Mouse (Mus musculus) CH12.LX (cell line): ENCODE measurements at regions not wholly inside any gene's neighbourhood (a gene's known extent, or its start where the extent isn't known, plus 50 kb on each side); places are given as distances from the start of the nearest gene placed in this dataset.

Experiments
- DNase-seq: peaks from one replicate; pipeline ENCODE4 v3.0.0-alpha.2; 2013; ENCODE audit errors: extremely low read depth
- H3K27ac ChIP-seq: 2 replicates; pipeline ENCODE4 v1.5.1; 2012; ENCODE audit warnings: low read depth, mild to moderate bottlenecking, control low read depth, moderate library complexity; ENCODE audit not compliant: insufficient read depth
- H3K27me3 ChIP-seq: replicated peaks from 2 replicates; pipeline ENCODE3; 2012; ENCODE audit warnings: inconsistent platforms
- H3K36me3 ChIP-seq, 2 experiments: replicated peaks in 1 of 2; 2 replicates each; pipeline versions ENCODE3 to v1.6.1; 2012; ENCODE audit warnings: inconsistent platforms in 1 of 2, low read length in 1 of 2, mild to moderate bottlenecking in 1 of 2, mixed read lengths in 1 of 2, moderate library complexity in 1 of 2; ENCODE audit not compliant: control insufficient read depth in 1 of 2, insufficient read depth in 1 of 2
- H3K4me1 ChIP-seq, 2 experiments: 2 replicates each; pipeline ENCODE4 v1.6.1; 2012; ENCODE audit warnings: inconsistent platforms in 1 of 2, moderate library complexity in 1 of 2; ENCODE audit not compliant: insufficient read depth in 2 of 2, control insufficient read depth in 1 of 2
- H3K4me2 ChIP-seq: 2 replicates; pipeline ENCODE4 v1.6.1; 2012; ENCODE audit warnings: low read depth, mild to moderate bottlenecking, control low read depth; ENCODE audit not compliant: poor library complexity, insufficient read depth, severe bottlenecking
- H3K4me3 ChIP-seq, 3 experiments: fragments of 150-350 bp in 1 of 3; sonication (generic) in 1 of 3; replicated peaks in 1 of 3; 2 replicates each; pipeline versions ENCODE3 to v1.5.1; 2011 to 2012; ENCODE audit warnings: low read depth in 2 of 3, low read length in 2 of 3, mild to moderate bottlenecking in 2 of 3, moderate library complexity in 2 of 3, control low read depth in 1 of 3, improper control_type of control experiment in 1 of 3, inconsistent platforms in 1 of 3, mixed read lengths in 1 of 3; ENCODE audit not compliant: poor library complexity in 1 of 3
- H3K79me2 ChIP-seq: replicated peaks from 2 replicates; pipeline ENCODE4 v1.6.1; 2012; ENCODE audit warnings: mild to moderate bottlenecking, moderate library complexity; ENCODE audit not compliant: control insufficient read depth, poor library complexity, insufficient read depth, severe bottlenecking; ENCODE audit errors: extremely low read depth
- H3K9ac ChIP-seq: 2 replicates; pipeline ENCODE4 v1.6.1; 2012; ENCODE audit warnings: low read depth, mild to moderate bottlenecking, control low read depth, moderate library complexity; ENCODE audit not compliant: insufficient read depth
- H3K9me3 ChIP-seq: replicated peaks from 2 replicates; pipeline ENCODE3; 2012; ENCODE audit warnings: low read length, inconsistent platforms, mixed read lengths
- BHLHE40 ChIP-seq: IDR thresholded peaks from 2 replicates; pipeline ENCODE4 v1.6.1; 2011; ENCODE audit warnings: mild to moderate bottlenecking, low read depth, low read length, improper control_type of control experiment
- CHD1 ChIP-seq: IDR thresholded peaks from 2 replicates; pipeline ENCODE4 v1.6.1; 2012; ENCODE audit warnings: low read depth, low read length, improper control_type of control experiment, inconsistent platforms
- CHD2 ChIP-seq: IDR thresholded peaks from 2 replicates; pipeline ENCODE4 v1.6.1; 2011; ENCODE audit warnings: low read length, improper control_type of control experiment
- CTCF ChIP-seq, 2 experiments: IDR thresholded peaks in 1 of 2; conservative IDR thresholded peaks in 1 of 2; 2 replicates each; pipeline ENCODE4 v1.5.1; 2011 to 2012; ENCODE audit warnings: low read depth in 2 of 2, low read length in 2 of 2, improper control_type of control experiment in 1 of 2, inconsistent platforms in 1 of 2, mild to moderate bottlenecking in 1 of 2, moderate library complexity in 1 of 2
- E2F4 ChIP-seq: IDR thresholded peaks from 2 replicates; pipeline ENCODE4 v1.6.1; 2011; ENCODE audit warnings: low read depth, low read length, improper control_type of control experiment; ENCODE audit not compliant: insufficient replicate concordance
- ELF1 ChIP-seq: IDR thresholded peaks from 2 replicates; pipeline ENCODE4 v1.6.1; 2014; ENCODE audit warnings: low read depth, mild to moderate bottlenecking, inconsistent platforms, low read length, improper control_type of control experiment
- ETS1 ChIP-seq: conservative IDR thresholded peaks from 2 replicates; pipeline ENCODE4 v1.6.1; 2012; ENCODE audit warnings: low read depth, mild to moderate bottlenecking, inconsistent platforms, low read length, improper control_type of control experiment, moderate library complexity
- GABPA ChIP-seq: IDR thresholded peaks from 2 replicates; pipeline ENCODE4 v1.6.1; 2012; ENCODE audit warnings: low read depth, low read length, improper control_type of control experiment, inconsistent platforms; ENCODE audit not compliant: insufficient replicate concordance
- JUN ChIP-seq: IDR thresholded peaks from 2 replicates; pipeline ENCODE4 v1.6.1; 2011; ENCODE audit warnings: low read depth, mild to moderate bottlenecking, low read length, improper control_type of control experiment, moderate library complexity; ENCODE audit not compliant: insufficient read depth
- JUND ChIP-seq: conservative IDR thresholded peaks from 2 replicates; pipeline ENCODE4 v1.6.1; 2011; ENCODE audit warnings: low read depth, low read length, improper control_type of control experiment
- KAT2A ChIP-seq: IDR thresholded peaks from 2 replicates; pipeline ENCODE4 v1.6.1; 2012; ENCODE audit warnings: low read length, improper control_type of control experiment, inconsistent platforms; ENCODE audit not compliant: insufficient replicate concordance
- MAZ ChIP-seq: IDR thresholded peaks from 2 replicates; pipeline ENCODE4 v1.6.1; 2012; ENCODE audit warnings: low read depth, mild to moderate bottlenecking, inconsistent platforms, low read length, improper control_type of control experiment, moderate library complexity
- MEF2A ChIP-seq: IDR thresholded peaks from 2 replicates; pipeline ENCODE4 v1.6.1; 2014; ENCODE audit warnings: low read depth, mild to moderate bottlenecking, inconsistent platforms, low read length, improper control_type of control experiment, borderline replicate concordance
- MYC ChIP-seq: IDR thresholded peaks from 2 replicates; pipeline ENCODE4 v1.6.1; 2011; ENCODE audit warnings: low read depth, mild to moderate bottlenecking, improper control_type of control experiment, low read length
- NELFE ChIP-seq: IDR thresholded peaks from 2 replicates; pipeline ENCODE4 v1.6.1; 2011; ENCODE audit warnings: low read depth, low read length, improper control_type of control experiment
- NRF1 ChIP-seq: IDR thresholded peaks from 2 replicates; pipeline ENCODE4 v1.6.1; 2014; ENCODE audit warnings: low read depth, mild to moderate bottlenecking, inconsistent platforms, low read length, improper control_type of control experiment, moderate library complexity
- PAX5 ChIP-seq: IDR thresholded peaks from 2 replicates; pipeline ENCODE4 v1.6.1; 2012; ENCODE audit warnings: low read length, inconsistent platforms, mixed read lengths
- RAD21 ChIP-seq: IDR thresholded peaks from 2 replicates; pipeline ENCODE4 v1.6.1; 2011; ENCODE audit warnings: low read depth, mild to moderate bottlenecking, low read length, improper control_type of control experiment, moderate library complexity
- RCOR1 ChIP-seq: conservative IDR thresholded peaks from 2 replicates; pipeline ENCODE4 v1.6.1; 2012; ENCODE audit warnings: low read depth, mild to moderate bottlenecking, inconsistent platforms, low read length, improper control_type of control experiment
- SIN3A ChIP-seq: IDR thresholded peaks from 2 replicates; pipeline ENCODE4 v1.6.1; 2012; ENCODE audit warnings: low read length, improper control_type of control experiment, inconsistent platforms
- SMC3 ChIP-seq: IDR thresholded peaks from 2 replicates; pipeline ENCODE4 v1.6.1; 2011; ENCODE audit warnings: low read depth, low read length, improper control_type of control experiment
- TBP ChIP-seq: conservative IDR thresholded peaks from 2 replicates; pipeline ENCODE4 v1.6.1; 2011; ENCODE audit warnings: low read depth, low read length, improper control_type of control experiment
- TCF12 ChIP-seq: IDR thresholded peaks from 2 replicates; pipeline ENCODE4 v1.6.1; 2014; ENCODE audit warnings: low read depth, mild to moderate bottlenecking, inconsistent platforms, low read length, improper control_type of control experiment
- USF1 ChIP-seq: IDR thresholded peaks from 2 replicates; pipeline ENCODE4 v1.6.1; 2014; ENCODE audit warnings: low read depth, mild to moderate bottlenecking, inconsistent platforms, low read length, improper control_type of control experiment
- USF2 ChIP-seq: conservative IDR thresholded peaks from 2 replicates; pipeline ENCODE4 v1.6.1; 2011; ENCODE audit warnings: low read depth, low read length, improper control_type of control experiment
- ZKSCAN1 ChIP-seq: IDR thresholded peaks from 2 replicates; pipeline ENCODE4 v1.6.1; 2012; ENCODE audit warnings: low read depth, inconsistent platforms, low read length, improper control_type of control experiment, borderline replicate concordance
- ZNF384 ChIP-seq: IDR thresholded peaks from 2 replicates; pipeline ENCODE4 v1.6.1; 2012; ENCODE audit warnings: low read depth, low read length, improper control_type of control experiment, inconsistent platforms
- dilution Hi-C: fragments of 300-500 bp; cut with MboI; formaldehyde crosslinking; loops from 2 replicates; pipeline ENCODE4 v1.14.3; 2020; ENCODE audit warnings: low sequenced_read_pairs; ENCODE audit not compliant: extremely low pct_unique_long_range_greater_than_20kb, extremely low pct_ligation_motif_present
- in situ Hi-C: fragments of 300-500 bp; cut with MboI; formaldehyde crosslinking; loops from 3 replicates; pipeline ENCODE4 v1.14.3; 2019; ENCODE audit warnings: low sequenced_read_pairs, low pct_ligation_motif_present, low pct_unique_long_range_greater_than_20kb, mixed read lengths

DNA sequence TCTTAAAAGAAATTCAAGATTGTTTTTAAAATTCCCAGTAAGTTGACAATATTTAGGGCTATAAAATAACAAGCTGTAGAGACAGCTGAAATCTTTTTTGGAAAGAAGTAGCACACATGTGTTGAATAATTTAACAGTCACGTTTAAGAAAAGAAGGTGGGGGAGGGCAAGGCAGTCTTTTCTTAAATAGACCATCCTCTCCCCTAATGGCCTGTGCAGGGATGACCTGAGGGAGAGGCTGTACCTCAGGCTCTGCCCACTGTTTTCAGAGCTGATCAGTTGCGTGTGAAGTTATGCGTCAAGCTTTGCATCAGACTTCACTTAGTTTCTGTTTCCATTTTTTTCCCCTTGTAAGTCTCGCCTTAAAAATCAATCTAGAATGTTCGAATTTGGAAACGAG, 65.7 kb upstream of the D1Pas1 start:
- in situ Hi-C loops = no loop called here
- H3K27ac ChIP-seq = no peak overlapping the region
- H3K9ac ChIP-seq = no peak overlapping the region; the same call in 1 of the 2 replicates
- no peaks in the 10 kb centered on the region for H3K9me3 ChIP-seq
- H3K4me2 ChIP-seq = peak overlapping the region; percentile 4; the same call in 1 of the 2 replicates
- dilution Hi-C loops = no loop called here
- H3K79me2 ChIP-seq = no peaks in the 10 kb centered on the region
- no peaks in the 10 kb centered on the region for H3K36me3 ChIP-seq
- H3K4me3 ChIP-seq = no peak overlapping the region
- DNase-seq = peak; percentile 24
- TF ChIP-seq CTCF (conservative IDR thresholded peaks at IDR 0.05 in 1 of 2, IDR thresholded peaks at IDR 0.05 in 1 of 2; ENCODE audit: low read depth in 2 of 2, low read length in 2 of 2) (no peak), JUND (no peak), BHLHE40 (peak; percentile 62), PAX5 (no peak), ZNF384 (0 out of 2 replicates have a peak, but pooled peaks have one; percentile 13), NRF1 (no peak), CHD2 (no peak), USF1 (no peak), JUN (no peak), TBP (no peak), SMC3 (no peak), E2F4 (no peak), MAZ (no peak), NELFE (0 out of 2 replicates have a peak, but pooled peaks have one; percentile 21), ETS1 (no peak; the same call in 1 of the 2 replicates), ELF1 (0 out of 2 replicates have a peak, but pooled peaks have one; percentile 14), CHD1 (no peak), ZKSCAN1 (no peak)
- H3K27me3 ChIP-seq = no peaks in the 10 kb centered on the region
- peaks cover 0 to 35% of the 10 kb centered on the region in 2 experiments; a peak in 2 of 4 replicates for H3K4me1 ChIP-seq

DNA sequence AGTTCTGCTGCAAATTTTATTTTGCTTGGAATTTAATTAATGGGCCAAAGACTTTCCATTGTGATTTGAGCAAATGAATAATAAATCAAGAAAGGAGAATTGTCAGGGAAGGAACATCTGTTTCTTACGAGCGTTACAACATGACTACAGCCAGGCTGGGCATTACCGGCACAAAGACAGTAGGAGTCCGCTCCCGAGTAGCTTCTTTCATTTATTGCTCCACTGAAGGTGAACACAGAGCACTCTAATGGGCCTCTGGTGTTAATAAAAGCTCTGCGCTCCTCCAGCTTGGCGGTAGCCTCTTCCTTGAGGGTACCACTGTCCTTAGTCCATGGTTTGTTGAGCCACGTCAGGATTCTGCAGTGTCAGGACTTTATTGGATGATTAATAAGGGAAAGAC, 69.0 kb upstream of the D1Pas1 start:
- Histone ChIP-seq H3K36me3 (no peaks in the 10 kb centered on the region), H3K79me2 (no peaks in the 10 kb centered on the region), H3K27ac (no peak overlapping the region), H3K4me1 (peaks cover 0 to 13% of the 10 kb centered on the region in 2 experiments; a peak in 2 of 4 replicates), H3K4me3 (no peak overlapping the region), H3K27me3 (no peaks in the 10 kb centered on the region), H3K9ac (no peak overlapping the region), H3K4me2 (no peak overlapping the region), H3K9me3 (no peaks in the 10 kb centered on the region)
- no peak for DNase-seq
- dilution Hi-C loops = no loop called here
- TF ChIP-seq PAX5 (no peak), MEF2A (no peak), MYC (no peak), RCOR1 (no peak), TCF12 (no peak), ETS1 (no peak), JUND (no peak), RAD21 (no peak), JUN (no peak), ELF1 (no peak), NELFE (no peak), GABPA (no peak), KAT2A (no peak), SIN3A (no peak), USF2 (no peak), MAZ (no peak)
- TF ChIP-seq, all 38 proteins: peak for 0
- in situ Hi-C loops = loop anchor here (10.0 kb wide), 1 partner anchor 53 kb away; no protein-coding TSS in a partner anchor
